Mouse (Mus musculus): ENCODE results near the gene B3galnt1. TPM values are rescaled to one million over a fixed set of nuclear protein-coding genes. Genes with fewer than 3 reads are reported as not detected.

The B3galnt1 gene
- polyA plus RNA-seq, 1 experiment from 2014 or later: 51.0 TPM

GRCm38 (mm10) chr3:69531511-69531910, 67.2 kb downstream of the B3galnt1 start:
- Histone ChIP-seq H3K27ac (no peak overlapping the region), H3K4me1 (peaks cover 18% of the 10 kb centered on the region), H3K27me3 (0 out of 2 replicates have a peak, but pooled peaks cover 5% of the 10 kb centered on the region), H3K36me3 (no peaks in the 10 kb centered on the region), H3K9me3 (replicated peaks) (no peaks in the 10 kb centered on the region), H3K4me3 (no peak overlapping the region), H3K9ac (no peak overlapping the region), H3K4me2 (replicated peaks) (no peak overlapping the region)
- no peak for ATAC-seq (ENCODE audit: low FRiP score)
- WGBS: 79% methylated on average over 9 of the region's 9 CpGs

- H3K4me1 ChIP-seq: 0 out of 2 replicates have a peak, but pooled peaks cover 4% of the 10 kb centered on the region
- no peak overlapping the region for H3K4me3 ChIP-seq
- H3K27me3 ChIP-seq: 0 out of 2 replicates have a peak, but pooled peaks cover 5% of the 10 kb centered on the region
- no peak overlapping the region for H3K4me2 ChIP-seq (replicated peaks)
- H3K9ac ChIP-seq: no peak overlapping the region
- no peak overlapping the region for H3K27ac ChIP-seq
- H3K36me3 ChIP-seq: no peaks in the 10 kb centered on the region
- no peak for ATAC-seq (ENCODE audit: low FRiP score)
- H3K9me3 ChIP-seq (replicated peaks): no peaks in the 10 kb centered on the region
- WGBS: 86% methylated on average over 7 of the region's 7 CpGs
Measured at GRCm38 (mm10) chr3:69529576-69529975, 69.2 kb downstream of the B3galnt1 start.

- no peak for ATAC-seq (ENCODE audit: low FRiP score)
- no peak overlapping the region for H3K27ac ChIP-seq
- H3K36me3 ChIP-seq: no peaks in the 10 kb centered on the region
- H3K4me2 ChIP-seq (replicated peaks): no peak overlapping the region
- no peak overlapping the region for H3K4me3 ChIP-seq
- H3K4me1 ChIP-seq: 0 out of 2 replicates have a peak, but pooled peaks cover under 1% of the 10 kb centered on the region
- H3K9me3 ChIP-seq (replicated peaks): 0 out of 2 replicates have a peak, but pooled peaks cover under 1% of the 10 kb centered on the region
- no peaks in the 10 kb centered on the region for H3K27me3 ChIP-seq
- no peak overlapping the region for H3K9ac ChIP-seq
- 100% methylated on average over 1 of the region's 1 CpGs for WGBS
Measured at GRCm38 (mm10) chr3:69527384-69527783, 71.4 kb downstream of the B3galnt1 start.

- H3K4me1 ChIP-seq: peaks cover 6% of the 10 kb centered on the region
- H3K9ac ChIP-seq: no peak overlapping the region
- no peak overlapping the region for H3K4me2 ChIP-seq (replicated peaks)
- H3K27ac ChIP-seq: no peak overlapping the region
- no peaks in the 10 kb centered on the region for H3K27me3 ChIP-seq
- 80% methylated on average over 8 of the region's 8 CpGs for WGBS
- no peaks in the 10 kb centered on the region for H3K36me3 ChIP-seq
- H3K4me3 ChIP-seq: no peak overlapping the region
- H3K9me3 ChIP-seq (replicated peaks): 0 out of 2 replicates have a peak, but pooled peaks cover 5% of the 10 kb centered on the region
- no peak for ATAC-seq (ENCODE audit: low FRiP score)
Measured at GRCm38 (mm10) chr3:69525072-69525529, 73.7 kb downstream of the B3galnt1 start.

GRCm38 (mm10) chr3:69524356-69525071, 74.2 kb downstream of the B3galnt1 start:
- Histone ChIP-seq H3K36me3 (no peaks in the 10 kb centered on the region), H3K4me3 (no peak overlapping the region), H3K27me3 (no peaks in the 10 kb centered on the region), H3K4me2 (replicated peaks) (no peak overlapping the region), H3K27ac (no peak overlapping the region), H3K9me3 (replicated peaks) (0 out of 2 replicates have a peak, but pooled peaks cover 5% of the 10 kb centered on the region), H3K9ac (no peak overlapping the region), H3K4me1 (peaks cover 11% of the 10 kb centered on the region)
- 82% methylated on average over 8 of the region's 8 CpGs for WGBS
- ATAC-seq (ENCODE audit: low FRiP score): no peak

Other genes with a start within 250 kb of the B3galnt1 start
- 110 and 111 TPM in 2 replicates for gene Nmd3, start 123.0 kb upstream of the B3galnt1 start, polyA plus RNA-seq (2016; fragmentation: Nextera tagmentation; extraction: Ambion mirVana)